Mouse (Mus musculus): Measurements from ENCODE around the gene Lpar2. TPM values are rescaled to one million over a fixed set of nuclear protein-coding genes. Genes with fewer than 3 reads are reported as not detected.

Lpar2 gene
- total and polyA plus RNA-seq, 3 experiments = 0.77 to 2.8 TPM; not detected in 1

- Histone ChIP-seq H3K27ac (ENCODE audit: control insufficient read depth, low read depth, low read length) (no peak overlapping the region), H3K27me3 (ENCODE audit: control insufficient read depth in 1 of 2, insufficient read depth in 2 of 2, low read length in 2 of 2) (no peaks in the 10 kb centered on the region), H3K4me3 (ENCODE audit: control insufficient read depth in 1 of 2, insufficient read depth in 1 of 2, low read depth in 2 of 2, low read length in 2 of 2) (no peak overlapping the region), H3K9ac (ENCODE audit: control insufficient read depth, low read depth, low read length, poor library complexity, severe bottlenecking) (no peak overlapping the region), H3K36me3 (ENCODE audit: control insufficient read depth in 1 of 2, insufficient read depth in 2 of 2, low read length in 2 of 2) (peaks cover 5% of the 10 kb centered on the region in 2 experiments), H3K4me1 (ENCODE audit: control insufficient read depth in 1 of 2, insufficient read depth in 2 of 2, low read length in 2 of 2) (peaks cover 0 to 4% of the 10 kb centered on the region in 2 experiments; a peak in 2 of 4 replicates), H3K9me3 (replicated peaks; ENCODE audit: insufficient read depth, low read length) (no peaks in the 10 kb centered on the region), H3K79me2 (ENCODE audit: control insufficient read depth, insufficient read depth, low read length, poor library complexity) (peaks cover 12% of the 10 kb centered on the region; the same call in 1 of the 2 replicates)
- no peak for TF ChIP-seq MAZ (IDR thresholded peaks at IDR 0.05; ENCODE audit: low read depth, low read length)
- no peak for DNase-seq (ENCODE audit: low read depth, low spot score)
These were observed 24.6 kb upstream of the Lpar2 start for GRCm38 (mm10) chr8:69797661-69798060.

GRCm38 (mm10) chr8:69799261-69799660 is 23.0 kb upstream of the Lpar2 start:
- Histone ChIP-seq H3K9me3 (replicated peaks; ENCODE audit: insufficient read depth, low read length) (no peaks in the 10 kb centered on the region), H3K27ac (ENCODE audit: control insufficient read depth, low read depth, low read length) (no peak overlapping the region), H3K9ac (ENCODE audit: control insufficient read depth, low read depth, low read length, poor library complexity, severe bottlenecking) (no peak overlapping the region), H3K27me3 (ENCODE audit: control insufficient read depth in 1 of 2, insufficient read depth in 2 of 2, low read length in 2 of 2) (no peaks in the 10 kb centered on the region), H3K4me3 (ENCODE audit: control insufficient read depth in 1 of 2, insufficient read depth in 1 of 2, low read depth in 2 of 2, low read length in 2 of 2) (no peak overlapping the region), H3K79me2 (ENCODE audit: control insufficient read depth, insufficient read depth, low read length, poor library complexity) (no peaks in the 10 kb centered on the region), H3K4me1 (ENCODE audit: control insufficient read depth in 1 of 2, insufficient read depth in 2 of 2, low read length in 2 of 2) (no peaks in the 10 kb centered on the region), H3K36me3 (ENCODE audit: control insufficient read depth in 1 of 2, insufficient read depth in 2 of 2, low read length in 2 of 2) (peaks cover 0 to 8% of the 10 kb centered on the region in 2 experiments; a peak in 2 of 4 replicates)
- DNase-seq (ENCODE audit: low read depth, low spot score) = no peak
- no peak for TF ChIP-seq ZC3H11A (IDR thresholded peaks at IDR 0.05; ENCODE audit: low read depth, low read length)
- no peak for TF ChIP-seq CHD1 (IDR thresholded peaks at IDR 0.05; ENCODE audit: low read depth, low read length)
- no peak for TF ChIP-seq TCF12 (IDR thresholded peaks at IDR 0.05; ENCODE audit: low read depth, low read length)
- no peak for TF ChIP-seq USF2 (IDR thresholded peaks at IDR 0.05; ENCODE audit: borderline replicate concordance in 1 of 2, insufficient read depth in 1 of 2, low read depth in 1 of 2, low read length in 2 of 2)
- TF ChIP-seq POLR2AphosphoS2 (IDR thresholded peaks at IDR 0.05; ENCODE audit: low read length) = no peak
- no peak for TF ChIP-seq RCOR1 (IDR thresholded peaks at IDR 0.05; ENCODE audit: low read depth, low read length)
- TF ChIP-seq NRF1 (IDR thresholded peaks at IDR 0.05; ENCODE audit: insufficient read depth, low read depth, low read length, poor library complexity, severe bottlenecking) = no peak
- no peak for TF ChIP-seq E2F4 (IDR thresholded peaks at IDR 0.05; ENCODE audit: borderline replicate concordance, low read depth, low read length)
- no peak for TF ChIP-seq ETS1 (IDR thresholded peaks at IDR 0.05; ENCODE audit: low read depth, low read length)

DNA sequence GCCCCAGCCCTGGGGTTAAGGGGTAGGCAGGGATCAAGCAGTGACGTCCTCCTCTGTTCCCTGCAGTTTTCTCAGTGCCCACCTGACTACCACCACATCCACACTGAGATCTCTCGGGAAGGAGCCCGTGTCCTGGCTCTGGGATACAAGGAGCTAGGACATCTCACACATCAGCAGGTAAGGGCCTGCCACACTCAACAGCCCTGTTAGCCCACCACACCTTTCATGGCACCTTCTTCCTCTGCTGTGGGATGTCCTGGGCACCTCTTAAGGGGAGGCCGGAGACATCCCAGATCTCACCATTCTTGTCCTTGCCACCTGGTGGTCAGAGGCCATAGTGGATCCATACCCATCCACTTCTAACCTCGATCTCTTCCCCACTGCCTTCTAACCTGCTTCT is 22.3 kb upstream of the Lpar2 start:
- DNase-seq (ENCODE audit: low read depth, low spot score) = no peak
- Histone ChIP-seq H3K27me3 (ENCODE audit: control insufficient read depth in 1 of 2, insufficient read depth in 2 of 2, low read length in 2 of 2) (no peaks in the 10 kb centered on the region), H3K9me3 (replicated peaks; ENCODE audit: insufficient read depth, low read length) (no peaks in the 10 kb centered on the region), H3K79me2 (ENCODE audit: control insufficient read depth, insufficient read depth, low read length, poor library complexity) (no peaks in the 10 kb centered on the region), H3K36me3 (ENCODE audit: control insufficient read depth in 1 of 2, insufficient read depth in 2 of 2, low read length in 2 of 2) (peaks cover 0 to 8% of the 10 kb centered on the region in 2 experiments; a peak in 2 of 4 replicates), H3K27ac (ENCODE audit: control insufficient read depth, low read depth, low read length) (no peak overlapping the region), H3K4me3 (ENCODE audit: control insufficient read depth in 1 of 2, insufficient read depth in 1 of 2, low read depth in 2 of 2, low read length in 2 of 2) (no peak overlapping the region), H3K9ac (ENCODE audit: control insufficient read depth, low read depth, low read length, poor library complexity, severe bottlenecking) (no peak overlapping the region), H3K4me1 (ENCODE audit: control insufficient read depth in 1 of 2, insufficient read depth in 2 of 2, low read length in 2 of 2) (no peaks in the 10 kb centered on the region)
- TF ChIP-seq MYB (IDR thresholded peaks at IDR 0.05; ENCODE audit: low read depth, low read length) (no peak), MAZ (IDR thresholded peaks at IDR 0.05; ENCODE audit: low read depth, low read length) (no peak), TBP (IDR thresholded peaks at IDR 0.05; ENCODE audit: low read depth, low read length) (no peak), NRF1 (IDR thresholded peaks at IDR 0.05; ENCODE audit: insufficient read depth, low read depth, low read length, poor library complexity, severe bottlenecking) (no peak)

Measured in MEL (cell line).